8 mouse cellular contexts compared by ENCODE assay signal in the genomic region with DNA sequence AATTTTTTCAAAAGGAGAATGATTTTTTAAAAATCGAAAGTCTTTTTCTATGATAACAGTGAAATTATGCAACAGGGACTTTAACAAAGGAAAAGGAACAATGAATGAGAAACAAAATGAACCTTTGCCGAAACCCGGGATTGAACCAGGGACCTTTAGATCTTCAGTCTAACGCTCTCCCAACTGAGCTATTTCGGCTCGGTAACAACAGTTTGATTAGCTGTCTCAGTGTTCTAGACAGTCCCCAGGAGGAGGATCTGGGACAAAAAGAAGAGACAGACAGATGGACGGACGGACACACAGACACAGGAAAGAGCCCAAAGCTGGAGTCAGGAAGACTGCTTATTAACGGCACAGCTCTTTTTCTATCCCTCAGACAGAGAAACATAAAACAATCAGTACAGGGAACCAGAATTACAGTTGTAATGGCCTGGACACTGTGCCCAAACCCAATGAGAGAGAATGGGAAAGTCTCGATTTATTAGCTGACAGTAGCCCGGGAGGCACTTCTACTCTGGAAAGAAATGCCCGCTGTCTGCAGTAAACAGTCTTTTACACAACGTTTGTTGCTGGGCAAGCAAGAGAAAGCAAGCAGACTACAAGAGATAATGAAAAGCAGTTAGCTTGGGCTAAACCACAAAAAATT. TPM values are rescaled to one million over a fixed set of nuclear protein-coding genes. Genes with fewer than 3 reads are reported as not detected.
DNase-seq lines count a peak whose midpoint lies in the region; ATAC-seq lines count a peak whose summit lies in the region.

No protein-coding gene starts in this region.

- peaks cover 0 to 4% of the 10 kb centered on the region in 2 experiments; a peak in 1 of 4 replicates for H3K4me1 ChIP-seq in heart, embryonic 14.5 days (ENCODE audit: control insufficient read depth in 2 of 2, insufficient read depth in 2 of 2, low read length in 2 of 2)
- no peaks in the 10 kb centered on the region for H3K4me1 ChIP-seq in lung, embryonic 16.5 days (replicated peaks; ENCODE audit: control insufficient read depth, insufficient read depth, low read length)

- peak overlapping the region; percentile 63 for H3K4me2 ChIP-seq in heart, embryonic 14.5 days (ENCODE audit: low read length)
- H3K4me2 ChIP-seq in lung, embryonic 16.5 days (ENCODE audit: low read depth, low read length), result peak overlapping the region; percentile 57

- ATAC-seq in heart, embryonic 14.5 days (ENCODE audit: insufficient number of reproducible peaks, insufficient read depth, low FRiP score, low read depth), result no peak
- ATAC-seq in lung, embryonic 16.5 days (ENCODE audit: low read depth), result peak; percentile 83; the same call in 1 of the 2 replicates

- peak overlapping the region; percentile 33 to 51 for H3K4me3 ChIP-seq in heart, embryonic 14.5 days (ENCODE audit: control insufficient read depth in 1 of 2, insufficient read depth in 1 of 2, low read depth in 1 of 2, low read length in 2 of 2)
- peak overlapping the region; percentile 53 for H3K4me3 ChIP-seq in lung, embryonic 16.5 days (ENCODE audit: low read length)

- DNase-seq in 416B (ENCODE audit: low read depth) (peak; percentile 39), MEL-GATA-1-ER (ENCODE audit: extremely low read depth, low read depth) (peak; percentile 67)
- peak; percentile 84 for DNase-seq in embryo, embryonic 11 days
- DNase-seq in layer of hippocampus, adult 11-12 months (ENCODE audit: low spot score), result peak; percentile 45
- DNase-seq in retina, embryonic 14.5 days (ENCODE audit: low spot score), result peak; percentile 75
- DNase-seq in gastrocnemius, postnatal 14 days, result no peak

- intact Hi-C loops in gastrocnemius, postnatal 14 days (cut with DNase I; ENCODE audit: low total_unique reads), result no loop called here

- H3K36me3 ChIP-seq in heart, embryonic 14.5 days (ENCODE audit: control insufficient read depth, insufficient read depth, low read length), result no peaks in the 10 kb centered on the region
- H3K36me3 ChIP-seq in lung, embryonic 16.5 days (ENCODE audit: control insufficient read depth, insufficient read depth, low read length), result no peaks in the 10 kb centered on the region

- H3K27ac ChIP-seq in heart, embryonic 14.5 days (replicated peaks in 1 of 2; ENCODE audit: control insufficient read depth in 1 of 2, insufficient read depth in 1 of 2, low read depth in 2 of 2, low read length in 2 of 2), result 0 out of 4 replicates have a peak overlapping the region, but pooled peaks of 1 of the 2 experiments have one; percentile 0
- H3K27ac ChIP-seq in lung, embryonic 16.5 days (ENCODE audit: low read length), result no peak overlapping the region

- H3K27me3 ChIP-seq in heart, embryonic 14.5 days (ENCODE audit: control insufficient read depth, insufficient read depth, low read length), result no peaks in the 10 kb centered on the region
- H3K27me3 ChIP-seq in lung, embryonic 16.5 days (ENCODE audit: control insufficient read depth, insufficient read depth, low read depth, low read length), result no peaks in the 10 kb centered on the region

- no peaks in the 10 kb centered on the region for H3K9me3 ChIP-seq in heart, embryonic 14.5 days (ENCODE audit: control insufficient read depth, low read length)
- H3K9me3 ChIP-seq in lung, embryonic 16.5 days (ENCODE audit: control insufficient read depth, low read length), result no peaks in the 10 kb centered on the region

- WGBS in heart, embryonic 14.5 days, result 1% methylated on average over 13 of the region's 13 CpGs
- WGBS in lung, embryonic 16.5 days, result 1% methylated on average over 13 of the region's 13 CpGs

- H3K9ac ChIP-seq in heart, embryonic 14.5 days (ENCODE audit: low read length), result peak overlapping the region; percentile 61
- peak overlapping the region; percentile 49; the same call in 1 of the 2 replicates for H3K9ac ChIP-seq in lung, embryonic 16.5 days (ENCODE audit: low read length)

RNA-seq across cellular contexts. Expression of gene Hist1h2br, which starts 49.3 kb away (rescaled TPM):
- polyA plus RNA-seq in heart, embryonic 14.5 days (2014; fragmentation: Nextera tagmentation; extraction: Ambion mirVana), result 10.6 and 11.1 TPM in 2 replicates
- 26.3 and 29.0 TPM in 2 replicates for polyA plus RNA-seq in lung, embryonic 16.5 days (2015; fragmentation: Nextera tagmentation; extraction: Ambion mirVana)
- 10 to 100 TPM; 57.8 to 74.3 TPM for total RNA-seq in gastrocnemius, postnatal 14 days (2021)

RNA-seq across cellular contexts. Expression of gene Hist1h2ap, which starts 49.6 kb away (rescaled TPM):
- polyA plus RNA-seq in heart, embryonic 14.5 days (2014; fragmentation: Nextera tagmentation; extraction: Ambion mirVana), result 1,528 and 1,577 TPM in 2 replicates
- polyA plus RNA-seq in lung, embryonic 16.5 days (2015; fragmentation: Nextera tagmentation; extraction: Ambion mirVana), result 3,144 and 3,910 TPM in 2 replicates
- 10 to 100 TPM; 29.4 to 69.3 TPM for total RNA-seq in gastrocnemius, postnatal 14 days (2021)

RNA-seq across cellular contexts. Expression of gene Hist1h4n, which starts 50.9 kb away (rescaled TPM):
- polyA plus RNA-seq in heart, embryonic 14.5 days (2014; fragmentation: Nextera tagmentation; extraction: Ambion mirVana), result 5.9 and 10.4 TPM in 2 replicates
- polyA plus RNA-seq in lung, embryonic 16.5 days (2015; fragmentation: Nextera tagmentation; extraction: Ambion mirVana), result 19.0 and 22.4 TPM in 2 replicates
- total RNA-seq in gastrocnemius, postnatal 14 days (2021), result 10 to 100 TPM; 26.8 to 27.2 TPM
